Mouse (Mus musculus) CH12.LX (cell line): ENCODE measurements around the gene Rnf144a. TPM values are rescaled to one million over a fixed set of nuclear protein-coding genes. Genes with fewer than 3 reads are reported as not detected.

Source experiments
- DNase-seq: peaks from one replicate; pipeline ENCODE4 v3.0.0-alpha.2; 2013; ENCODE audit errors: extremely low read depth
- H3K27ac ChIP-seq: 2 replicates; pipeline ENCODE4 v1.5.1; 2012; ENCODE audit warnings: low read depth, mild to moderate bottlenecking, control low read depth, moderate library complexity; ENCODE audit not compliant: insufficient read depth
- H3K27me3 ChIP-seq: replicated peaks from 2 replicates; pipeline ENCODE3; 2012; ENCODE audit warnings: inconsistent platforms
- H3K36me3 ChIP-seq, 2 experiments: replicated peaks in 1 of 2; 2 replicates each; pipeline versions ENCODE3 to v1.6.1; 2012; ENCODE audit warnings: inconsistent platforms in 1 of 2, low read length in 1 of 2, mild to moderate bottlenecking in 1 of 2, mixed read lengths in 1 of 2, moderate library complexity in 1 of 2; ENCODE audit not compliant: control insufficient read depth in 1 of 2, insufficient read depth in 1 of 2
- H3K4me1 ChIP-seq, 2 experiments: 2 replicates each; pipeline ENCODE4 v1.6.1; 2012; ENCODE audit warnings: inconsistent platforms in 1 of 2, moderate library complexity in 1 of 2; ENCODE audit not compliant: insufficient read depth in 2 of 2, control insufficient read depth in 1 of 2
- H3K4me2 ChIP-seq: 2 replicates; pipeline ENCODE4 v1.6.1; 2012; ENCODE audit warnings: low read depth, mild to moderate bottlenecking, control low read depth; ENCODE audit not compliant: poor library complexity, insufficient read depth, severe bottlenecking
- H3K4me3 ChIP-seq, 3 experiments: fragments of 150-350 bp in 1 of 3; sonication (generic) in 1 of 3; replicated peaks in 1 of 3; 2 replicates each; pipeline versions ENCODE3 to v1.5.1; 2011 to 2012; ENCODE audit warnings: low read depth in 2 of 3, low read length in 2 of 3, mild to moderate bottlenecking in 2 of 3, moderate library complexity in 2 of 3, control low read depth in 1 of 3, improper control_type of control experiment in 1 of 3, inconsistent platforms in 1 of 3, mixed read lengths in 1 of 3; ENCODE audit not compliant: poor library complexity in 1 of 3
- H3K79me2 ChIP-seq: replicated peaks from 2 replicates; pipeline ENCODE4 v1.6.1; 2012; ENCODE audit warnings: mild to moderate bottlenecking, moderate library complexity; ENCODE audit not compliant: control insufficient read depth, poor library complexity, insufficient read depth, severe bottlenecking; ENCODE audit errors: extremely low read depth
- H3K9ac ChIP-seq: 2 replicates; pipeline ENCODE4 v1.6.1; 2012; ENCODE audit warnings: low read depth, mild to moderate bottlenecking, control low read depth, moderate library complexity; ENCODE audit not compliant: insufficient read depth
- H3K9me3 ChIP-seq: replicated peaks from 2 replicates; pipeline ENCODE3; 2012; ENCODE audit warnings: low read length, inconsistent platforms, mixed read lengths
- BHLHE40 ChIP-seq: IDR thresholded peaks from 2 replicates; pipeline ENCODE4 v1.6.1; 2011; ENCODE audit warnings: mild to moderate bottlenecking, low read depth, low read length, improper control_type of control experiment
- CHD2 ChIP-seq: IDR thresholded peaks from 2 replicates; pipeline ENCODE4 v1.6.1; 2011; ENCODE audit warnings: low read length, improper control_type of control experiment
- CTCF ChIP-seq, 2 experiments: IDR thresholded peaks in 1 of 2; conservative IDR thresholded peaks in 1 of 2; 2 replicates each; pipeline ENCODE4 v1.5.1; 2011 to 2012; ENCODE audit warnings: low read depth in 2 of 2, low read length in 2 of 2, improper control_type of control experiment in 1 of 2, inconsistent platforms in 1 of 2, mild to moderate bottlenecking in 1 of 2, moderate library complexity in 1 of 2
- E2F4 ChIP-seq: IDR thresholded peaks from 2 replicates; pipeline ENCODE4 v1.6.1; 2011; ENCODE audit warnings: low read depth, low read length, improper control_type of control experiment; ENCODE audit not compliant: insufficient replicate concordance
- EP300 ChIP-seq: IDR thresholded peaks from 2 replicates; pipeline ENCODE4 v1.6.1; 2011; ENCODE audit warnings: low read length, improper control_type of control experiment
- IRF4 ChIP-seq: IDR thresholded peaks from 2 replicates; pipeline ENCODE4 v1.6.1; 2014; ENCODE audit warnings: low read depth, mild to moderate bottlenecking, inconsistent platforms, low read length, improper control_type of control experiment
- JUND ChIP-seq: conservative IDR thresholded peaks from 2 replicates; pipeline ENCODE4 v1.6.1; 2011; ENCODE audit warnings: low read depth, low read length, improper control_type of control experiment
- MAFK ChIP-seq: IDR thresholded peaks from 2 replicates; pipeline ENCODE4 v1.6.1; 2011; ENCODE audit warnings: low read length, improper control_type of control experiment; ENCODE audit not compliant: insufficient replicate concordance
- MAX ChIP-seq: IDR thresholded peaks from 2 replicates; pipeline ENCODE4 v1.6.1; 2011; ENCODE audit warnings: low read length, improper control_type of control experiment
- MAZ ChIP-seq: IDR thresholded peaks from 2 replicates; pipeline ENCODE4 v1.6.1; 2012; ENCODE audit warnings: low read depth, mild to moderate bottlenecking, inconsistent platforms, low read length, improper control_type of control experiment, moderate library complexity
- MEF2A ChIP-seq: IDR thresholded peaks from 2 replicates; pipeline ENCODE4 v1.6.1; 2014; ENCODE audit warnings: low read depth, mild to moderate bottlenecking, inconsistent platforms, low read length, improper control_type of control experiment, borderline replicate concordance
- MXI1 ChIP-seq: IDR thresholded peaks from 2 replicates; pipeline ENCODE4 v1.6.1; 2011; ENCODE audit warnings: mild to moderate bottlenecking, low read depth, low read length, improper control_type of control experiment
- NRF1 ChIP-seq: IDR thresholded peaks from 2 replicates; pipeline ENCODE4 v1.6.1; 2014; ENCODE audit warnings: low read depth, mild to moderate bottlenecking, inconsistent platforms, low read length, improper control_type of control experiment, moderate library complexity
- PAX5 ChIP-seq: IDR thresholded peaks from 2 replicates; pipeline ENCODE4 v1.6.1; 2012; ENCODE audit warnings: low read length, inconsistent platforms, mixed read lengths
- RAD21 ChIP-seq: IDR thresholded peaks from 2 replicates; pipeline ENCODE4 v1.6.1; 2011; ENCODE audit warnings: low read depth, mild to moderate bottlenecking, low read length, improper control_type of control experiment, moderate library complexity
- RCOR1 ChIP-seq: conservative IDR thresholded peaks from 2 replicates; pipeline ENCODE4 v1.6.1; 2012; ENCODE audit warnings: low read depth, mild to moderate bottlenecking, inconsistent platforms, low read length, improper control_type of control experiment
- SMC3 ChIP-seq: IDR thresholded peaks from 2 replicates; pipeline ENCODE4 v1.6.1; 2011; ENCODE audit warnings: low read depth, low read length, improper control_type of control experiment
- UBTF ChIP-seq: IDR thresholded peaks from 2 replicates; pipeline ENCODE4 v1.6.1; 2012; ENCODE audit warnings: low read depth, mild to moderate bottlenecking, inconsistent platforms, low read length, improper control_type of control experiment, moderate library complexity
- USF2 ChIP-seq: conservative IDR thresholded peaks from 2 replicates; pipeline ENCODE4 v1.6.1; 2011; ENCODE audit warnings: low read depth, low read length, improper control_type of control experiment
- ZKSCAN1 ChIP-seq: IDR thresholded peaks from 2 replicates; pipeline ENCODE4 v1.6.1; 2012; ENCODE audit warnings: low read depth, inconsistent platforms, low read length, improper control_type of control experiment, borderline replicate concordance
- ZMIZ1 ChIP-seq: IDR thresholded peaks from 2 replicates; pipeline ENCODE4 v1.6.1; 2012; ENCODE audit warnings: low read depth, mild to moderate bottlenecking, inconsistent platforms, low read length, improper control_type of control experiment
- ZNF384 ChIP-seq: IDR thresholded peaks from 2 replicates; pipeline ENCODE4 v1.6.1; 2012; ENCODE audit warnings: low read depth, low read length, improper control_type of control experiment, inconsistent platforms
- dilution Hi-C: fragments of 300-500 bp; cut with MboI; formaldehyde crosslinking; loops from 2 replicates; pipeline ENCODE4 v1.14.3; 2020; ENCODE audit warnings: low sequenced_read_pairs; ENCODE audit not compliant: extremely low pct_unique_long_range_greater_than_20kb, extremely low pct_ligation_motif_present
- in situ Hi-C: fragments of 300-500 bp; cut with MboI; formaldehyde crosslinking; loops from 3 replicates; pipeline ENCODE4 v1.14.3; 2019; ENCODE audit warnings: low sequenced_read_pairs, low pct_ligation_motif_present, low pct_unique_long_range_greater_than_20kb, mixed read lengths
- polyA plus RNA-seq: library from polyadenylated mRNA; unstranded; fragments of >175 nt; gene quantifications from 2 replicates; pipeline ENCODE4 v1.2.1, GENCODE M21; 2012; ENCODE audit warnings: low read depth; ENCODE audit not compliant: insufficient read length
- total RNA-seq, 2 experiments: library from RNA; depleted of rRNA; stranded (reverse); fragments of 300-350 nt in 1 of 2; fragments of >200 nt in 1 of 2; gene quantifications; 2 replicates each; pipeline ENCODE4 v1.2.3; 2012 to 2014

The Rnf144a gene
- total and polyA plus RNA-seq, 3 experiments: 0.04 to 0.57 (median 0.52) TPM

DNA sequence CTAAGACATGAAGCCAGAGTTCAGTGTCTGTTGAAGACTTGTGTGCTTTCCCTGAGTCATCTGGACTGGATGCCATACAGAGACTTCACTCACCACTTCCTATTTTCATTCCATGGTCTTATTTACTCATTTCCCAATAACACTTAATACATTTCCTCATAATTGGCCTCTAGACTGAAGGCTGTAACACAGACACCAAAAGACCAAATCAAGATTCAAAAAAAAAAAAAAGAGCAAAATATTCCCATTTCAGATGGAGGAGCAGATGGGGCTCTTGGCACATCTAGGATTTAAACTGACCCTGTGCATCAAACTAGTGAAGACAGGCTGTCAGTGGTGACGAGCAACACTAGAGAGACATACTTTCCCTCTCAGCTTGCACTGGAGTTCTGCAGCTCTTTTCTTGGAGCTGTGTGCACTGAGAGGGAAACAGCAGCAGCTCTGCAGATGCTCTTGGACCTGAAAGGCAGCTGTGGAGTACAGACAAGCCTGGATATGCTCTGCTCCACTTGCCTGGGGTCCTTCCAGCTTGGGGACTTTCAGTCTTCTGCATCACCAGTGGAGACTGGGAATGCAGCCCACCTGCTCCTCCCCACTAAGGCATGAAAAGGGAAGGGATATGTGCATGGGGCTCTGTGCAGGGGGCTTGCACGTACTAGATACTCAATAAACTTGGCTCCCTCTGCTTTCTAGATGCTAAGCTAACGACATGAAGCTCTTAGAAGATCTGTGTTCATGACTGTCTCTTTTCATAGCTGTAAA lies 134.2 kb downstream of the Rnf144a start:
- dilution Hi-C loops (no loop called here), in situ Hi-C loops (loop anchor here (25.0 kb wide), 1 partner anchor 1194 kb away; the partner anchor contains the start of gene Id2)
- DNase-seq: no peak
- Histone ChIP-seq H3K9ac (no peak overlapping the region), H3K27ac (no peak overlapping the region), H3K4me1 (peaks cover 0 to 6% of the 10 kb centered on the region in 2 experiments; a peak in 2 of 4 replicates), H3K27me3 (no peaks in the 10 kb centered on the region), H3K4me2 (no peak overlapping the region), H3K4me3 (no peak overlapping the region), H3K36me3 (no peaks in the 10 kb centered on the region), H3K79me2 (no peaks in the 10 kb centered on the region), H3K9me3 (no peaks in the 10 kb centered on the region)
- TF ChIP-seq ZKSCAN1 (no peak), MAFK (no peak), MXI1 (no peak), MEF2A (no peak), UBTF (no peak), NRF1 (no peak), PAX5 (no peak), RCOR1 (no peak), RAD21 (no peak)

DNA sequence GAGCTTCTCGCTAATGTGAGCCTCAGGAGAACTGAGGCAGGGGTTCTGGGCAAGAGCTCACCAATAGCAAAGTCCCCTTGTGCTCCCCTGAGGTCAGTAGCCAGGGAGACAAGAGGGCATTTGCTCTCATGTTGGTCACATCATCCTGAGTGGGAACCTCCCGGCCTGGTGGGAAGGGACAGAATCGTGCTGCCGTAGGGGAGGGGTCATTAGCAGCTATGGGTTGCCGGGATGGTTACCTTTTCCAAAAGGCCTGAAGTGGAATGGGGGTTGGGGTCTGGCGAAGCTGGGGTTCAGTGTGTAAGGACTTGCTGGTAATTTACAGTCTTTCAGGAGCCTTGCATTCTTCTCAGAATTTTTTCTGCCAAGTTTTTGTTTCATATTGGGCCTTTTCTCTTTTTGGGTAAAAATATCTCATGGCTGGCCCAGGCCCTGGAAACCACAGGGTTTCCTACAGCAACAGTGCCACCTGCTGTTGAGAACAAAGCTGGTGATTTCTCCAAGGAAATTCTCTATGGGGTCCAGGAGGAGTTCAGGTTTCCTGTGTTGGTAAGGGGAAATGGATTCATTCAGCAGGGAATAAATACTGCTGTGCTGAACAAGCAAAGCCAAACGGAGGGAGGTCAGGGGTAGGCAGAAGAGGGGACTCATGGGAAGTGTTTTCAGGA lies 137.9 kb downstream of the Rnf144a start:
- H3K27me3 ChIP-seq: no peaks in the 10 kb centered on the region
- in situ Hi-C loops (loop anchor here (25.0 kb wide), 1 partner anchor 1190 kb away; the partner anchor contains the start of gene Id2), dilution Hi-C loops (no loop called here)
- peak; percentile 51 for DNase-seq
- no peak for TF ChIP-seq IRF4
- TF ChIP-seq ZMIZ1: no peak
- TF ChIP-seq MAX: no peak
- TF ChIP-seq RAD21: peak; percentile 74
- no peak for TF ChIP-seq JUND
- peak; percentile 62 for TF ChIP-seq SMC3
- no peak for TF ChIP-seq MAZ
- TF ChIP-seq BHLHE40: no peak
- TF ChIP-seq CTCF (conservative IDR thresholded peaks at IDR 0.05 in 1 of 2, IDR thresholded peaks at IDR 0.05 in 1 of 2; ENCODE audit: low read depth in 2 of 2, low read length in 2 of 2): peak in 1 of 2 experiments; percentile 70; a peak in 2 of 4 replicates
- TF ChIP-seq UBTF: no peak
- no peak for TF ChIP-seq NRF1
- TF ChIP-seq ZNF384: no peak
- no peak for TF ChIP-seq EP300
- no peak for TF ChIP-seq USF2
- no peak for TF ChIP-seq CHD2
- TF ChIP-seq E2F4: no peak
- no peak overlapping the region for H3K4me3 ChIP-seq
- peaks cover 0 to 6% of the 10 kb centered on the region in 2 experiments; a peak in 2 of 4 replicates for H3K4me1 ChIP-seq
- no peak overlapping the region for H3K27ac ChIP-seq
- no peaks in the 10 kb centered on the region for H3K36me3 ChIP-seq
- H3K9ac ChIP-seq: no peak overlapping the region
- no peaks in the 10 kb centered on the region for H3K79me2 ChIP-seq
- H3K4me2 ChIP-seq: no peak overlapping the region
- H3K9me3 ChIP-seq: no peaks in the 10 kb centered on the region
